Mouse (Mus musculus) cerebellum, adult 2 months (tissue): ENCODE results near the gene Atp6v1d.

Experiments used
- CTCF ChIP-seq: fragments of 200-500 bp; IDR thresholded peaks from 2 replicates; pipeline ENCODE4 v1.5.1; 2011; ENCODE audit warnings: low read depth, mild to moderate bottlenecking, control low read depth, low read length, moderate library complexity, borderline replicate concordance; ENCODE audit not compliant: insufficient read depth
- POLR2A ChIP-seq: fragments of 200-500 bp; IDR thresholded peaks from 2 replicates; pipeline ENCODE4 v1.6.1; 2011; ENCODE audit warnings: low read length, control low read depth, borderline replicate concordance; ENCODE audit not compliant: insufficient read depth

- TF ChIP-seq CTCF (no peak), POLR2A (no peak)
These were observed 19.0 kb downstream of the Atp6v1d start for GRCm38 (mm10) chr12:78842429-78842828.
